Mouse (Mus musculus): ENCODE data around the gene Pik3c2b.

- TF ChIP-seq CTCF (IDR thresholded peaks at IDR 0.05; ENCODE audit: low read depth) (no peak), EP300 (IDR thresholded peaks at IDR 0.05; ENCODE audit: low read depth) (no peak)
Measured at GRCm38 (mm10) chr1:133050001-133050431, 4.5 kb downstream of the Pik3c2b start.
